Mouse (Mus musculus) ES-Bruce4 (cell line): ENCODE measurements around the gene C77080.

Experiments used
- CTCF ChIP-seq: IDR thresholded peaks from one replicate; pipeline ENCODE4 v1.8.1; 2011; ENCODE audit warnings: low read depth, low read length
- EP300 ChIP-seq: IDR thresholded peaks from 2 replicates; pipeline ENCODE4 v1.6.1; 2011; ENCODE audit warnings: low read depth, low read length; ENCODE audit not compliant: insufficient read depth
- POLR2A ChIP-seq: IDR thresholded peaks from one replicate; pipeline ENCODE4 v1.8.1; 2011; ENCODE audit warnings: low read length; ENCODE audit not compliant: insufficient read depth

GRCm38 (mm10) chr4:129292831-129293230 is 31.6 kb upstream of the C77080 start:
- no peak for TF ChIP-seq POLR2A
- TF ChIP-seq CTCF: no peak
- TF ChIP-seq EP300: no peak
